Mouse (Mus musculus): Measurements from ENCODE around the gene Cd160.

Gene Cd160

GRCm38 (mm10) chr3:96757691-96758090, 71.5 kb downstream of the Cd160 start:
- no peak for DNase-seq (ENCODE audit: low read depth)

GRCm38 (mm10) chr3:96755935-96756334, 73.2 kb downstream of the Cd160 start:
- DNase-seq (ENCODE audit: low read depth): no peak
